Mouse (Mus musculus) thymus, adult 2 months (tissue): ENCODE data around the gene Gclc. TPM values are rescaled to one million over a fixed set of nuclear protein-coding genes. Genes with fewer than 3 reads are reported as not detected.

ENCODE experiments used
- DNase-seq: peaks from one replicate; pipeline ENCODE4 v3.0.0; 2021
- H3K27ac ChIP-seq: fragments of 200-500 bp; 2 replicates; pipeline ENCODE4 v1.5.1; 2012; ENCODE audit warnings: low read length, control low read depth; ENCODE audit not compliant: control insufficient read depth, insufficient read depth
- H3K27me3 ChIP-seq: fragments of 200-500 bp; 2 replicates; pipeline ENCODE4 v1.6.1; 2012; ENCODE audit warnings: mild to moderate bottlenecking, low read length, moderate library complexity, mixed read lengths; ENCODE audit not compliant: control insufficient read depth, insufficient read depth
- H3K36me3 ChIP-seq: fragments of 200-500 bp; 2 replicates; pipeline ENCODE4 v1.6.1; 2012; ENCODE audit warnings: mild to moderate bottlenecking, low read length, moderate library complexity; ENCODE audit not compliant: control insufficient read depth, insufficient read depth
- H3K4me1 ChIP-seq: fragments of 200-500 bp; replicated peaks from 2 replicates; pipeline ENCODE4 v1.6.1; 2012; ENCODE audit warnings: low read length; ENCODE audit not compliant: control insufficient read depth, insufficient read depth
- H3K4me3 ChIP-seq: fragments of 200-500 bp; 2 replicates; pipeline ENCODE4 v1.5.1; 2012; ENCODE audit warnings: mild to moderate bottlenecking, low read length, control low read depth, moderate library complexity; ENCODE audit not compliant: control insufficient read depth, insufficient read depth
- CTCF ChIP-seq: fragments of 200-500 bp; IDR thresholded peaks from 2 replicates; pipeline ENCODE4 v1.5.1; 2012; ENCODE audit warnings: mild to moderate bottlenecking, control low read depth, low read length, moderate library complexity, borderline replicate concordance; ENCODE audit not compliant: control insufficient read depth, poor library complexity, insufficient read depth; ENCODE audit errors: extremely low read depth
- POLR2A ChIP-seq: fragments of 200-500 bp; IDR thresholded peaks from 2 replicates; pipeline ENCODE4 v1.6.1; 2012; ENCODE audit warnings: mild to moderate bottlenecking, low read length, control low read depth, moderate library complexity; ENCODE audit not compliant: control insufficient read depth, poor library complexity, insufficient read depth; ENCODE audit errors: extremely low read depth
- WGBS: fragments of 180-500 bp; shearing (Covaris S2); methylation state at CpG from one replicate; pipeline ENCODE4 v1.1.7; 2018; 5-methylcytosine and 5-hydroxymethylcytosine counted together
- polyA plus RNA-seq: library from polyadenylated mRNA; depleted of rRNA; stranded (reverse); fragments of >200 nt; gene quantifications from 2 replicates; pipeline ENCODE4 v1.2.3, GENCODE M21; 2012

Gene Gclc
- polyA plus RNA-seq, 1 experiment, result 24.7 TPM

GRCm38 (mm10) chr9:77777622-77778021 lies 23.3 kb downstream of the Gclc start:
- TF ChIP-seq CTCF (no peak), POLR2A (no peak)
- peaks cover 16% of the 10 kb centered on the region for H3K36me3 ChIP-seq
- no peaks in the 10 kb centered on the region for H3K27me3 ChIP-seq
- no peak for DNase-seq
- over 99% methylated on average over 5 of the region's 5 CpGs for WGBS
- no peak overlapping the region for H3K4me3 ChIP-seq
- no peaks in the 10 kb centered on the region for H3K4me1 ChIP-seq
- H3K27ac ChIP-seq, result no peak overlapping the region

- Histone ChIP-seq H3K4me3 (no peak overlapping the region), H3K36me3 (peaks cover 21% of the 10 kb centered on the region), H3K27ac (no peak overlapping the region), H3K27me3 (no peaks in the 10 kb centered on the region), H3K4me1 (no peaks in the 10 kb centered on the region)
- WGBS, result 96% methylated on average over 4 of the region's 4 CpGs
- no peak for TF ChIP-seq CTCF
- TF ChIP-seq POLR2A, result no peak
- no peak for DNase-seq
Measured at GRCm38 (mm10) chr9:77779711-77780110, 25.4 kb downstream of the Gclc start.

- H3K36me3 ChIP-seq, result peaks cover 34% of the 10 kb centered on the region
- no peaks in the 10 kb centered on the region for H3K27me3 ChIP-seq
- H3K27ac ChIP-seq, result no peak overlapping the region
- 82% methylated on average over 5 of the region's 5 CpGs for WGBS
- H3K4me3 ChIP-seq, result no peak overlapping the region
- DNase-seq, result no peak
- TF ChIP-seq CTCF, result no peak
- no peak for TF ChIP-seq POLR2A
- no peaks in the 10 kb centered on the region for H3K4me1 ChIP-seq
Measured at GRCm38 (mm10) chr9:77781453-77782163, 27.3 kb downstream of the Gclc start.

GRCm38 (mm10) chr9:77782201-77782600 lies 27.9 kb downstream of the Gclc start:
- Histone ChIP-seq H3K4me3 (no peak overlapping the region), H3K4me1 (no peaks in the 10 kb centered on the region), H3K36me3 (peaks cover 39% of the 10 kb centered on the region), H3K27me3 (no peaks in the 10 kb centered on the region), H3K27ac (no peak overlapping the region)
- no peak for DNase-seq
- TF ChIP-seq CTCF, result no peak
- no peak for TF ChIP-seq POLR2A
- WGBS, result 96% methylated on average over 4 of the region's 4 CpGs

GRCm38 (mm10) chr9:77783006-77783405 lies 28.7 kb downstream of the Gclc start:
- no peaks in the 10 kb centered on the region for H3K4me1 ChIP-seq
- DNase-seq, result no peak
- TF ChIP-seq CTCF (no peak), POLR2A (no peak)
- WGBS, result 94% methylated on average over 13 of the region's 13 CpGs
- H3K27me3 ChIP-seq, result no peaks in the 10 kb centered on the region
- peaks cover 47% of the 10 kb centered on the region for H3K36me3 ChIP-seq
- H3K4me3 ChIP-seq, result no peak overlapping the region
- H3K27ac ChIP-seq, result no peak overlapping the region

GRCm38 (mm10) chr9:77785466-77785865 lies 31.1 kb downstream of the Gclc start:
- H3K27me3 ChIP-seq, result no peaks in the 10 kb centered on the region
- H3K4me3 ChIP-seq, result no peak overlapping the region
- WGBS, result 95% methylated on average over 8 of the region's 8 CpGs
- H3K4me1 ChIP-seq, result no peaks in the 10 kb centered on the region
- no peak for DNase-seq
- H3K36me3 ChIP-seq, result peaks cover 51% of the 10 kb centered on the region
- no peak for TF ChIP-seq CTCF
- no peak for TF ChIP-seq POLR2A
- no peak overlapping the region for H3K27ac ChIP-seq

- no peaks in the 10 kb centered on the region for H3K4me1 ChIP-seq
- DNase-seq, result no peak
- WGBS, result 83% methylated on average over 7 of the region's 7 CpGs
- no peaks in the 10 kb centered on the region for H3K27me3 ChIP-seq
- H3K36me3 ChIP-seq, result peaks cover 55% of the 10 kb centered on the region
- no peak for TF ChIP-seq POLR2A
- no peak for TF ChIP-seq CTCF
- no peak overlapping the region for H3K4me3 ChIP-seq
- H3K27ac ChIP-seq, result no peak overlapping the region
Measured at GRCm38 (mm10) chr9:77787936-77788335, 33.6 kb downstream of the Gclc start.
